Mouse (Mus musculus) embryonic stem cell, embryonic (primary cell): ENCODE data around the gene Txndc8.

ENCODE experiments used
- CTCF ChIA-PET, 4 experiments: fragments of 300-600 bp in 2 of 4; fragments of 350-600 bp in 2 of 4; sonication (Branson Sonifier 250); formaldehyde crosslinking; loops; one replicate each; lab custom pipeline; 2022; ENCODE audit warnings: inconsistent platforms in 2 of 4; lab: Charles Lee
- POLR2A ChIA-PET, 4 experiments: fragments of 300-600 bp in 2 of 4; fragments of 350-600 bp in 2 of 4; sonication (Branson Sonifier 250); formaldehyde crosslinking; loops; one replicate each; lab custom pipeline; 2022; ENCODE audit warnings: antibody characterized with exemption in 4 of 4, inconsistent platforms in 1 of 4; lab: Charles Lee

Gene Txndc8

DNA sequence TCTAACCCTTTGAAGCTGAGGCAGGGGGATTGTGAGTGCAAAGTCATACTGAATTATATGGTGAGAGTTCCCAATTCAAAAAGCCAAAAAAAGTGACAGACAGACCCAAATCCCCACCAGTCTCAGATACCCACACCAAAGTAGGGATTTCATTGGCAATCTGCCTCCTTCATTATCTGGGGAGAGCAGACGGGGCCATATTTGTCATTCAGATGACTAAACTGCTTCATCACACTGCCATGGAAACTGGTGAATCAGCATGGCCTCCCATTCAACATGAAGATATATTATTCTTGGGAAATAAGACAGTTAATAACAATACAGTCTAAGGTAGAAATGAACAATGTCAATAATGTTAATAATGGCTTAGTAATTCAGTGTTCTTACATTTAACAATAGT, 44.8 kb downstream of the Txndc8 start:
- ChIA-PET POLR2A (interaction anchor here in 2 of 4 experiments (0.6 to 1.0 kb wide), 2 partner anchors 33 to 36 kb away, joined by 3 read pairs; no protein-coding TSS in a partner anchor), CTCF (no interaction called here)

DNA sequence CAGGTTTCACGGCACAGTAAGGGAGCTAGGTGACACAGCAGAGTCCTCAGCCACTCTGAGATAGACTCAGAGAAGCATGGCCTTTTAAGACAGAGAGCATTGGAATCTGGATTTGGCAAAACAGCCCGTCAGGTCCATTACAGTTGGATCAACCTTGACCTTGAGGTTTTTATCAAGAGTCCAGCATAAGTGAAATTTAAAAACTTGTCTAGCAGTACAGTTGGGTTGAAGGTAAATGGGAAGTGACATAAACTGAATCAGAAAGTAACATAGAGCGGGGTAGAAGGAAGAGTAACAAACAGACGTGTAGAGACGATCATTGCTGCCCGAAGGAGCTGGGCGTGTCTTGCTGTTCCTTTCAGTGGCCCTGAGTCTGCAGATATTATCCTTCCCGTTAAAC, 49.9 kb downstream of the Txndc8 start:
- POLR2A ChIA-PET = interaction anchor here in 3 of 4 experiments (0.9 to 8.5 kb wide), 13 partner anchors 9 to 102 kb away, joined by 3 to 138 read pairs (median 53); partner anchors contain the start of gene D630039A03Rik (in 1 of the 3)

DNA sequence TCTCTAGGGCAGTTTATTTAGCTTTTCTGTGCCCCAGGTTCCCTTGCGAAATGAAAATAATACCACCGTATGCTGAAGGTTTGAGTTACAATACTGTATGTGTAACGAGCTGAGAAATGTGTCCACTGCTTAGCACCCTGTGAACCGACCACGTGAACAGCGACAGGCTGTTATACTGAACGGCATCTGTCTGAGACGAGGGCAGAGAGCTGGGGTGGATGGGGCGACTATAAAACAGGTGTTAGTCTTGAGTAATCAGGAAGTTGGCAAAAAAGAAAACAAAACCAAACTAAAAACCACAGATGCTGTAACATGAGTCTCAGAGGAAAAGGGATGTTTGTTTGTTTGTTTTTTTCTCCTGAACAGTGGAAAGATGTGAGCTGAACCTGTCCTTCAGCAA, 50.8 kb downstream of the Txndc8 start:
- CTCF ChIA-PET = interaction anchor here in 1 of 4 experiments (0.5 kb wide), 1 partner anchor 1107 kb away, joined by 4 read pairs; no protein-coding TSS in a partner anchor
- POLR2A ChIA-PET = interaction anchor here (0.6 to 8.5 kb wide), 40 partner anchors 8 to 346 kb away, joined by 3 to 138 read pairs (median 13); partner anchors contain the start of gene D630039A03Rik (in 1 of the 4)

More for the DNA sequence above, 49.9 kb downstream of the Txndc8 start:
- CTCF ChIA-PET = interaction anchor here in 1 of 4 experiments (0.8 kb wide), 1 partner anchor 126 kb away, joined by 3 read pairs; no protein-coding TSS in a partner anchor

DNA sequence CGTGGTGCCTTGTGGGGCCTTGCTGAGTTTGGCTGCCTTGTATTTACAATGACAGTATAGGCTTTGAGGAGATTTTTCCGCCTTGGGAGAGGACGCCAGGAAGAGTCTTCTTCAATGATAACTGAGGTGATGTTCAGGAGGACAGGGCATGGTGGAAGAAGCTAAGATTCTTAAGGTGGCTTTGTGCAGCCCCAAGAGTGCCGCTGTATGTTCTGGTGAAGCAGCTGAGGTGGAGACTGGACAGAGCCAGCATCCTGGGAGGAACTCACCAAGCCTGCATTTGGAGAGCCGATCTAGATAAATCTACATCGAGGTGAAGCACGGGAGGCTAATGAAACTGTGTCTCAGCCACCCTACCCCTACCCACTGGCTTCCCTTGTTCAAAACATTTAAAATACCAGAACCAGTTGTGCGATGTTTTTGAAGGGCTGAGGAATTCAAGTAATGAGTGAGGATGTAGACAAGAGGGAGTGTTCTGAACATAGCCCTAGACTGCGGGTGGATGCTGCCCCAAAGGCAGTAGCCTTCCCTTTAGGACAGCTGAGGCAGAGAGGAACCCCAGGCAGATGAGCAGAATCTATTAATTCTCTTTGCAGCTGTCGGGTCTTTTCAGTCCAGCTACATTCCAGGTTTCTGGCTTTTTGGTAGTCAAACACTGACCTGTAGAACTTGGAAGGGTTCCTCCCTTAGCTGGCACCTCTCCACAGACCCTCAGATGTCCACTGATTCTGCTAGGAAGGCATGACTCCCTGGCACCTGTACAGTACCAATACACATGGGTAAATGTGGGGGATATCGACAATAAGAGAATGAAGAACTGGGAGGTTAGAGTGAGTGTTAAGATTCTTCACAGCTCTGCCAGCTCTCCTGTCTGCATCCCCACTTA, 51.5 kb downstream of the Txndc8 start:
- POLR2A ChIA-PET = interaction anchor here (0.5 to 8.5 kb wide), 106 partner anchors 8 to 1012 kb away, joined by 3 to 138 read pairs (median 6); partner anchors contain the start of genes D630039A03Rik (in 2 of the 4), Ecpas (in 1 of the 4), Lpar1 (in 1 of the 4) and Palm2 (in 1 of the 4)
- CTCF ChIA-PET = interaction anchor here in 1 of 4 experiments (1.2 to 1.4 kb wide), 2 partner anchors 8 to 121 kb away, joined by 3 to 4 read pairs; no protein-coding TSS in a partner anchor

DNA sequence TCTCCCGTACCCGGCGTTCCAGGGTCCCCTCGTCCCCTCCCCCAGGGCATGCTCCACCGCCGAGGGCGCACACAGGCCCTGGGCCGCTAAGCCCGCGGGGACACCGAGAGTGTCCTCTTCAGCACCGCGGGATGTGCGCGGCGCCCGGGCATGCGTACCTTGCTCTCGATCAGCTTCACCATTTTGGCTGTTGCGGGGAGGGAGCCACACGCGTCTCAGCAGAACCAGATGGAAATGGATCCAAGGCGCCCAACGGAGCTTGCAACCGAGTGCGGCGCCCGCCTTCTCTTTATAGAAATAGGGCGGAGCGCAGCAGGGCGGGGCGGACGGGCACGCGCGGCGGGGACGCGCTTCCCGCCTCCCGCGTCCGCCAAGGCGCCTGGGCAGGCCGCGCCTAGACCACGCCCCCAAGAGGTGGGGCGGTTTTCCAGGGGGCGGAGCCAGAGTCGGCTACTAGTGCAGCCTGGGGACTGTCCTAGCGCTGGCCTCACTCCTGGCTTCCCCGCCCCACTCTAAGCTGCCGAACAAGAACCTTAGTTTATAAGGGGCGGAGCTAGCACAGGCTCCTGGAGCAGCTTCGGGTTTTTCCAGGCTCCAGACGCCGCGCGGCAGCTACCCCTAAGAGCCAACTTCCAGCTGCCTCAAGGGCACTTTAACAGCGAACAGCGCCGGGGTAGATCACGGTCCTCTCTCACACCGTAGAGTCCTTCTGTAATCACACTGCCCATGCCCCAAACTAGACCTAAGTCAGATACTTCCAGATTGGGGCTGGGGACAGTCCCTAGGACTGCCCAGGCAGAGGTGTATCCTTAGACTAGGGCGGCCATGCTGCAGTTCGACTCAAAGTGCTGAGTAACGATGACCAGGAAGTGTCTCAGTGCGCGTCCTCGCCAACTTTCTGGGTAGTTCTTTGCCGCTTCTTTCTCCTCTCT, 52.6 kb downstream of the Txndc8 start, which contains the start of gene Txn1:
Gene Txn1 (minus strand): TSS at position 383 of the 932 bp plus-strand sequence.
- CTCF ChIA-PET = interaction anchor here in 2 of 4 experiments (0.5 to 1.4 kb wide), 5 partner anchors 9 to 1829 kb away, joined by 3 to 4 read pairs (median 3); no protein-coding TSS in a partner anchor
- POLR2A ChIA-PET = interaction anchor here (0.5 to 8.5 kb wide), 216 partner anchors 9 to 1670 kb away, joined by 3 to 138 read pairs (median 4); partner anchors contain the start of genes D630039A03Rik (in 3 of the 4), Ctnnal1 (in 1 of the 4), E130308A19Rik (in 1 of the 4) and Ecpas (in 1 of the 4)

DNA sequence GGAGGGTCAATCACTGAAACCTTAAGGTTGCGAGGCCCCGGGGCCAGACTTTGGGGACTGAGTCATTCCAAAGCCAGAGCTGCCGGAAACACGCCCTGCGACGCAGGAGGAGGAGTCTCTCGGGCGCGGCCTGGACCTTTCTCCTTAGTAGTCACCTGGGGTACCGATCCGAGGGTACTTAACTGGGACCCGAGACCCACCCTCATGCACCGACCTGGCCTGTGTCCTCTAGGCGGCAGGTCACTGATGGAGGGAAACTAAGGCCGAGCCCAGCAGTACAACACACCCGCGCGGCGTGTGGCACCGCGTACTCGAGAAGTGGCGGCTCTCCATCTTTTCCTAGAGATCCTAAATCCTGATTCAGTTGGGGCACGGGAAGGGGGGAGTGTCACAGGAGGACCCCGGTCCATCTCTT, 53.4 kb downstream of the Txndc8 start:
- ChIA-PET POLR2A (interaction anchor here (0.8 to 8.5 kb wide), 90 partner anchors 9 to 1671 kb away, joined by 3 to 138 read pairs (median 8); partner anchors contain the start of genes D630039A03Rik (in 2 of the 4), E130308A19Rik (in 1 of the 4), Pakap (in 1 of the 4) and Ptpn3 (in 1 of the 4)), CTCF (no interaction called here)

DNA sequence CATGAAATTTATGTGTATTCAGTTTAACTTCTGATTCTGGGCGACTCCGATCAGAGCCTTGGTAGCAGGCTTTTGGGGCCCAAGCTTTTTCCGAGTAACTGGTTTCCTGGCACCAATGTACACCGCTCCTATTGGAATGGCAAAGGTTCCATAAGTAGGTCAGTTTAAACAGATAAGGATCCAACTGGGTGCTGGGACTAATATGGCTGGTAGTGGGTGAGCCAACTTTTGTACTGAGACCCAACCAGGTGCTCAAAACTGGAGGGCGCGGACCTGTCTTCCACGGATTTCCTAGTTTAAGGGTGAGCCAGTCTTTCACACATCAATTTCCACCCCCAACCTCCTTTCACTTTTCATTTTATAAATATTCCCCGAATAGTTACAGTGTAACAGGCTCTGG, 53.9 kb downstream of the Txndc8 start:
- POLR2A ChIA-PET = interaction anchor here (0.7 to 8.5 kb wide), 34 partner anchors 8 to 280 kb away, joined by 3 to 138 read pairs (median 17); partner anchors contain the start of gene D630039A03Rik (in 1 of the 4)
- CTCF ChIA-PET = no interaction called here

DNA sequence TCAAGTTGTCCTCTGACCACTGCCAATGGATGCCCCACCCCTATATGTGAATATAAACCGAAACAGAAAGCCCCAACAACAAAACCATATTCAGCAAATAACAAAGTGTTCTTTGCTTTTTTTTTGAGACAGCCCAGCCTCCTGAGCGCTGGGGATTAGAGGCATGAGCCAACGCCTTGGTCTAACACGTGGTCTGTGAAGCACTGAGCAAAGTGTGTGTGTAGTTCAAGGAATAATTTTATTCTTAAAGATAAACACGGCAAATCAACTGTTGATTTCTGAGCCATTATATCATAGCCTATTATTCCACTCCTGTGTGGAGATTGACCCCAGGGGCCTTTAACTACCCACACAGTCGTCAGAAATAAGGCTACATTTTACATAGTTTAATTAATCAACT, 54.3 kb downstream of the Txndc8 start:
- CTCF ChIA-PET = interaction anchor here in 1 of 4 experiments (0.8 kb wide), 1 partner anchor 260 kb away, joined by 3 read pairs; no protein-coding TSS in a partner anchor

DNA sequence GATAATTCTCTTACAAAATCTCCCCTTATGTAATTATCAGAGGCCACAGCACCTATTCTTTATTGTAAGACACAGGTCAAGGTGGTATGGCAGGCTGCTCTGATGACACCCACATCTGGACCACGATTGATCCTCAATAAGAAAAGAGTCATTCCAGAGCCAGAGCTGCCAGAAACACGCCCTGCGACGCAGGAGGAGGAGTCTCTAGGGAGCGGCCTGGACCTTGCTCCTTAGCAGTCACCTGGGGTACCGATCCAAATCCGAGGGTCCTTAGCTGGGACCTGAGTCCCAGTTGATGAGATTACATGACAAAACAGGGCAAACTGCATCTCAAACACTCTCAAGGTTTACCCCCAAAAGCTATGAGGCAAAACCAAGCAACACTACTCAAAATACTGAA, 55.1 kb downstream of the Txndc8 start:
- CTCF ChIA-PET = interaction anchor here in 1 of 4 experiments (0.8 kb wide), 1 partner anchor 261 kb away, joined by 3 read pairs; no protein-coding TSS in a partner anchor
- POLR2A ChIA-PET = interaction anchor here in 3 of 4 experiments (0.6 to 8.5 kb wide), 11 partner anchors 7 to 990 kb away, joined by 3 to 130 read pairs (median 6); partner anchors contain the start of gene D630039A03Rik (in 1 of the 3)

More for the DNA sequence above, 54.3 kb downstream of the Txndc8 start:
- POLR2A ChIA-PET = interaction anchor here (0.7 to 8.5 kb wide), 13 partner anchors 8 to 280 kb away, joined by 3 to 130 read pairs (median 14); partner anchors contain the start of gene D630039A03Rik (in 1 of the 4)

DNA sequence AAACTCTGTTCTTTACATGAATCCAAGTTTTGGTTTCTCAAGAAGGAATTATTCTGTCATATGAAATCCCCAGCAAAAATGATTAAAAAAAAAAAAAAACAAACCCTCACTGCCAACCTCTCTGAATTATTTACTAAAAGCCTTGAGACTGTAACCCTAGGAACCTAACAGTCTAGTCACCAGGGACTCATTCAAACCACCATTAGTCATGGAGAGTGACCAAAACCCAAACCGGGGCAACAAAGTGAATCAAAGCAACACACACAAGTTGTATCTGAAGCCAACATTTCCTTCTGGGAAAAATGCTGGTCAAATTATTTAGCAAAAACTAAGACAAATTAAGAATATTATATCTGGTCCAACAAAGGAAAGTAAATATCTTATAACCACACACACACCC, 56.0 kb downstream of the Txndc8 start:
- CTCF ChIA-PET = interaction anchor here in 1 of 4 experiments (0.6 kb wide), 1 partner anchor 14 kb away, joined by 3 read pairs; no protein-coding TSS in a partner anchor
- POLR2A ChIA-PET = interaction anchor here in 3 of 4 experiments (0.6 to 8.5 kb wide), 9 partner anchors 9 to 261 kb away, joined by 3 to 130 read pairs (median 5); partner anchors contain the start of gene D630039A03Rik (in 1 of the 3)

DNA sequence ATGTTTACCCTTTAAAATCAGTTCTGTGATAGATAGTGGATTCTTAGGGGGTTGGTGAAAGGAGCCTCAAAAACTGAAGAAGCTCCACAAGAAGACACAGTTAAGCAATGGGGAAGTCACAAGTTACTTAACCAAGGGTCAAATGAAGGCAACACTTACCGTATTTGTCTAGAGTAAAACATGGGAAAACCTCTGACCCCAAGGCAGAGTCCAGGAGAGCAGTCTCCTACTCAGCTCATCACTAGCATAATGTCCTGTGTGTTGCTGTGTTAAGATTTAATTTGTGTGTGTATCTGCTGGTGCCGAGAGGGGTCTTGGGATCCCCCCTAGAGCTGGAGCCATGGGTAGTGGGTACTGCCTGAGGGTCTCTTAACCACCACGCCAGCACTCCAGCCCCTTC, 56.5 kb downstream of the Txndc8 start:
- ChIA-PET POLR2A (interaction anchor here in 3 of 4 experiments (0.7 to 3.9 kb wide), 7 partner anchors 9 to 130 kb away, joined by 3 to 23 read pairs (median 4); no protein-coding TSS in a partner anchor), CTCF (interaction anchor here in 1 of 4 experiments (0.6 kb wide), 1 partner anchor 13 kb away, joined by 3 read pairs; no protein-coding TSS in a partner anchor)

DNA sequence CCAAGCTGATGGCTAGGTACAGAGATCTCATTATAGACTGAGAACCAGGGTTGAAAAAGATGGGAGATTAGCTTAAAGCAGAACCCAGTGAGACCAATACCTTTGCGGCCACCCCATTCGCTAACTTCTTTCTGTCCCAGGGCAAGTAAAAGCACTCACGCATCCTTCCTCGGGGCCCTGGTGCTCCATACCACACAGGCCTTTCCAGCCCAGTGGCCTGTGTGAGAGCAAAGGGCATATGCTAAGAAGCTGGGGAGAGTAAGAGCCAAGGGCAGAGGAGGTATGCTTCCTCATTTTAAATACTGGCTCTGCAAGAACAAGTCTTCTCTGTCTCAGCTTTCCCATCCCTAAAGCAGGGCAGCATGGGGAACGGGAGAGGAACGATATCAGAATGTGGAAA, 59.1 kb downstream of the Txndc8 start:
- POLR2A ChIA-PET = interaction anchor here in 2 of 4 experiments (0.7 to 3.9 kb wide), 8 partner anchors 8 to 33 kb away, joined by 3 to 23 read pairs (median 4); no protein-coding TSS in a partner anchor
- CTCF ChIA-PET = interaction anchor here in 1 of 4 experiments (0.6 kb wide), 1 partner anchor 248 kb away, joined by 3 read pairs; no protein-coding TSS in a partner anchor

DNA sequence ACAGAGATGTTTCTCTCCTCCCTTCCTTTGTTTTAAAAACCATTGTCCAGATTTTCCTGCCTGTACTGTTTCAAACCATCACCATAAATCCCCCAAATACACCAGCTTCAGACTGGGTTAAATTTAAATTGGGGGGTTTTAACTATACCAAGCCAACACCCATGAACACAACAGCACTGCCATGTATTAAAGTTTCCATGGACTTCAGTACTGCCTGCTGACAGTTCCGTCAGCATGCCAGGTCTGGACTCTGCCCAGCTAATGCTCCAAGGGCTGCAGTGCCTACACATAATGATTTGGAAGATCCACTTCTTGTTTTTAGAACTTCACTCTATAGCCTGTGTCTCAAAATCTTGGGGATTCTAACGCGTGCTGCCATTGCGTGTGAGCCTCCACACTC, 61.4 kb downstream of the Txndc8 start:
- CTCF ChIA-PET = interaction anchor here in 2 of 4 experiments (1.0 to 1.2 kb wide), 2 partner anchors 14 to 306 kb away, joined by 3 read pairs; no protein-coding TSS in a partner anchor
- POLR2A ChIA-PET = interaction anchor here in 3 of 4 experiments (1.1 to 4.0 kb wide), 12 partner anchors 8 to 47 kb away, joined by 3 to 97 read pairs (median 10); partner anchors contain the start of gene Txn1 (in 3 of the 3)

DNA sequence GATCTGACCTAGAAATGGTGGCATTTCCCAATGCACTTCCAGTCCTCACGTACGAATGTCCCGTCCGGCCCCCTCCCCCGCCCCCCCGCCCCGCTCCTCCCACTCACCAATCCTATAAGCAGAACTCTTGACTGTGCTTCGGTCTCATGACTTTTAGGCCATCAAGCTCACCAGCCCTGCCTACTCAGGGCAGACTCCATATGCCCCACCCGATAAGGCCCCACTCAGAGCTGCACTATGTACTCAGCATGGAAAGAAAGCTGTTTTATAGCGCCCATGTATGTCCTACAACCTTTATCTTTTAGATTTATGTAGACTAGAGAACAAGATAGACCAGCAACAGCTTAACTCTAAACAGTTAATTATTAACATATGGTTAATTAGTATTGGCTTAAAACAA, 61.9 kb downstream of the Txndc8 start:
- ChIA-PET CTCF (interaction anchor here in 3 of 4 experiments (1.0 to 1.2 kb wide), 3 partner anchors 9 to 306 kb away, joined by 3 read pairs; partner anchors contain the start of gene Txn1 (in 1 of the 3)), POLR2A (interaction anchor here (0.7 to 4.0 kb wide), 19 partner anchors 9 to 1171 kb away, joined by 3 to 97 read pairs (median 5); partner anchors contain the start of genes Txn1 (in 3 of the 4) and D630039A03Rik (in 1 of the 4))

DNA sequence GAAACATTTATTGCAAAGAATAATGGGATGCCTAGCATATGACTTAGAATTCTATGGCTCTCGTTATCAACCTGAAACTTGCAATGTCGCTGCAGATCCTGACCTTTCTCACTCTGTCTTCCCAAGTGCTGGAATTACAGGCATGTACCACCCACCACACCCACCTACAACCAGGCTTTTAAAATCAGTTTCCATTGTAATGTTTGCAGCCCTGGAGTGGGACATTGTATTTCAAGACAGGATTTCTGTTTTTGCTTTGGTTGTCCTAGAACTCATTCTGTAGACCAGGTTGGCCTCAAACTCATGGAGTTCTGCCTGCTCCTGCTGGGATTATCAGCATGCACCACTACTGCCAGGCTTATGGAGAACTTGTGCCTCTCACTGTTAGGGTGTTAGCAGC, 66.0 kb downstream of the Txndc8 start:
- CTCF ChIA-PET = no interaction called here
- POLR2A ChIA-PET = interaction anchor here in 3 of 4 experiments (0.6 to 9.3 kb wide), 16 partner anchors 9 to 713 kb away, joined by 3 to 108 read pairs (median 4); partner anchors contain the start of gene Txn1 (in 3 of the 3)

DNA sequence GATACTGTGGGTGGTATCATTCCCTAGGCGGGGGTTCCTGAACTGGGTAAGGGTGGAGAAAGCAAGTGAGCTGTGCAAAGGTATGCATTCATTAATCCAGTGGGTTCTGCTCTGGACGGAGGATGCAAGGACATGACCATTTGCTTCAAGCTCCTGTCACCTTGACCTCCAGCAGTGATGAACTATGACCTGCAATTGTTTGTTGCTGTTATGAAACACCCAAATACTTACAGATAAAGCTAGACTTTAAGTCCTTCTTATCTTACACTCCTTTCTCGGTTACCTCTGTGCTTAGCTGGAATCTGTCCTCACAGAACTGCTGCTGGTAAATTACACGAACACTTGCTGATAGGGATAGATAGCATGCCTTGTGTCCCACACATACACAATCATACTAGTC, 68.3 kb downstream of the Txndc8 start:
- ChIA-PET POLR2A (interaction anchor here (1.0 to 9.3 kb wide), 10 partner anchors 9 to 331 kb away, joined by 3 to 108 read pairs (median 5); partner anchors contain the start of gene Txn1 (in 4 of the 4)), CTCF (interaction anchor here in 2 of 4 experiments (0.5 to 1.5 kb wide), 2 partner anchors 92 to 269 kb away, joined by 3 to 4 read pairs; no protein-coding TSS in a partner anchor)
